Mouse (Mus musculus): Measurements from ENCODE around the gene Ptprj.

DNA sequence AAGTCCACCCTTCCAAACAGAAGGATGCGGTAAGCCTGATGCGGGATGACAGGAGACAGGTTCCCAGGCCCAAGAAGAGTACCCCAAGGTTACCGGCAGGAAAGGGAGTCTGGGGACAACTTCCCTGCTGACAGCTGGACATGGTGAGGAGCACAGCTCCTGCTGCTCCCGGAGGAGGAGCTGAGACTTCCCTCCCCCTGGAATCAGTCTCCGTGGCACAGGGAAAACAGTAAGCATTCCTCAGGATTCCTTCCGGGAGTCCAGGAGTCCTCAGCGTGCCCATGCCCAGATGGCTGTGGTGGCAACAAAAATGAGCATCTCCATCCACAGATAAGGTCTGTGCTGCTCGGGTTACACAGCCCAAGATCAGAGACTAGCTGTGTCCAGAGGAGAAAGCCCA is 102.8 kb downstream of the Ptprj start:
- TF ChIP-seq POLR2AphosphoS2 (IDR thresholded peaks at IDR 0.05; ENCODE audit: low read depth, low read length) (no peak), BHLHE40 (IDR thresholded peaks at IDR 0.05; ENCODE audit: low read depth, low read length) (no peak), CTCF (conservative IDR thresholded peaks at IDR 0.05 in 1 of 2, IDR thresholded peaks at IDR 0.05 in 1 of 2; ENCODE audit: low read depth in 2 of 2, low read length in 2 of 2) (no peak)

All from CH12.LX (cell line).